Mouse (Mus musculus) liver, embryonic 13.5 days (tissue): ENCODE measurements around the gene Sez6l. TPM values are rescaled to one million over a fixed set of nuclear protein-coding genes. Genes with fewer than 3 reads are reported as not detected.

Experiments used
- ATAC-seq: fragments of 200-750 bp; cut with Nextera tagmentation; 2 replicates; pipeline ENCODE4 v1.8.0; 2017; ENCODE audit warnings: low read depth, mild to moderate bottlenecking, moderate number of reproducible peaks, moderate library complexity
- DNase-seq: peaks from one replicate; pipeline ENCODE4 v3.0.0; 2022
- H3K27ac ChIP-seq: fragments of 300-500 bp; sonication (generic); 2 replicates; pipeline ENCODE4 v1.5.1; 2015; ENCODE audit warnings: moderate library complexity, mild to moderate bottlenecking, inconsistent platforms
- H3K27me3 ChIP-seq: fragments of 300-500 bp; sonication (generic); 2 replicates; pipeline ENCODE4 v1.6.1; 2015; ENCODE audit warnings: mild to moderate bottlenecking, inconsistent platforms
- H3K36me3 ChIP-seq: fragments of 300-500 bp; sonication (generic); 2 replicates; pipeline ENCODE4 v1.6.1; 2015; ENCODE audit warnings: mild to moderate bottlenecking, inconsistent platforms
- H3K4me1 ChIP-seq: fragments of 300-500 bp; sonication (generic); replicated peaks from 2 replicates; pipeline ENCODE4 v1.6.1; 2015; ENCODE audit warnings: inconsistent platforms
- H3K4me2 ChIP-seq: fragments of 300-500 bp; sonication (generic); 2 replicates; pipeline ENCODE4 v1.6.1; 2015; ENCODE audit warnings: inconsistent platforms, mild to moderate bottlenecking, moderate library complexity
- H3K4me3 ChIP-seq: fragments of 300-500 bp; sonication (generic); replicated peaks from 2 replicates; pipeline ENCODE4 v1.5.1; 2015; ENCODE audit warnings: mild to moderate bottlenecking, inconsistent platforms
- H3K9ac ChIP-seq: fragments of 300-500 bp; sonication (generic); 2 replicates; pipeline ENCODE4 v1.6.1; 2015; ENCODE audit warnings: mild to moderate bottlenecking, inconsistent platforms
- H3K9me3 ChIP-seq: fragments of 300-500 bp; sonication (generic); replicated peaks from 2 replicates; pipeline ENCODE4 v1.6.1; 2016; ENCODE audit warnings: inconsistent platforms
- WGBS: fragments of 180-500 bp; shearing (Covaris S2); methylation state at CpG from one replicate; pipeline ENCODE4 v1.1.7; 2015; ENCODE audit not compliant: insufficient replicate concordance; 5-methylcytosine and 5-hydroxymethylcytosine counted together
- polyA plus RNA-seq: library from polyadenylated mRNA; unstranded; fragments of >200 nt; fragmentation: Nextera tagmentation; extraction: Ambion mirVana; gene quantifications from 2 replicates; pipeline ENCODE4 v1.2.1, GENCODE M21; 2015

Sez6l gene
- polyA plus RNA-seq, 1 experiment from 2014 or later = 0.06 TPM

DNA sequence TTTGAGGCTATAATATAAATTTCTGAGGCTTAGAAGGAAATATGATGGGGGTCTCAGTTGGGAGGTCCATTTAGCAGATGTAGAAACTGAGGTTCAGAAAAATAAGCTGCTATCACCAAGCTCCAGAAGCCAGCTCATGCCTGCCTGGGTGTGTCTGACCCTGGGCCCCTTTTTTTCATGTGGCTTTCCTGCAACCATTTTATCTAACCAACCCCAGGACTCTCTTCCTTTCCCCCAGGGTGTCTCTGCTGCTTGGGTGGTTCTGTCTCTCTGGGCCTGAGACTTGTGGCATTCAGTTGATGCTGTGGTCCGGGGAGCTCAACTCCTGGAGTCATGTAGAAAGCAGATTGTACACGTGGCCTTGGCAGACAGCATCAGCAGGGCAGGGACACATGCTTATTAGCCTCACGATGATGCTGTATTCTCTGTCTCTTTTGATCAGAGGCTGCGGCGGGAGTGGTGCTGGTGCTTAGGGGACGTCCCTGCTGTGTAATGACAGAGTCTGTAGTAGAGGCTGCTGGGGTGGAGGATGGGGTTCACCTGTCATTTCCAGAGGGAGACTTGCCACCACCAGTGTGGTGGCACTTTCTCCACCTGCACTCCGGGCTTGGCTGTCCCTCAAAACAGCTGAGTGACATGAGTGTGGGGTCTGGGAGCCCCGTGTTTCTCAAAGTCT is 88.7 kb downstream of the Sez6l start:
- Histone ChIP-seq H3K27ac (peak overlapping the region; percentile 83), H3K4me2 (peak overlapping the region; percentile 32; the same call in 1 of the 2 replicates)
- ATAC-seq = peak; percentile 92

DNA sequence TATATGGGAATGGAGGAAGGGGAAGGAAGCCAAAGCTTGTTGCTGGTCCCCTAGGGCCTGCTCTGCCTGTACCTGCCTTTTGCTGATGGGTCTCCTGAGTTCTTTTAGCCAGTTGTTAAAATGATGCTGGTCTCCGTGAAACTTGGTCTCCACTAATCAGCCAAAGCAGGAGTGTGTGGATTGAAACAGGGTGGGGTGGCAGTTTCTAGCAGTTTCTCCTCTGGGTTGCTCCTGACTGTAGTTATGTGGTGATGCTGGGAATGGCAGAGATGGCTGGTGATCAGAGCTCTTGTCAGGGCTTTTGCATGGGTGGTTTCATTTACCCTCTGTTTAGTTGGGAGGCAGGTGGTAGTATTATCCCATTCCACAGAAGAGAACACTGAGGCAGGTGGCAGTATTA is 89.5 kb downstream of the Sez6l start:
- WGBS = 48% methylated on average over 1 of the region's 1 CpGs

More for the DNA sequence above, 88.7 kb downstream of the Sez6l start:
- H3K27me3 ChIP-seq = peaks cover 18% of the 10 kb centered on the region
- H3K9ac ChIP-seq = 0 out of 2 replicates have a peak overlapping the region, but pooled peaks have one; percentile 26
- H3K4me1 ChIP-seq = peaks cover 27% of the 10 kb centered on the region
- 45% methylated on average over 8 of the region's 8 CpGs for WGBS
- H3K4me3 ChIP-seq = no peak overlapping the region
- no peaks in the 10 kb centered on the region for H3K9me3 ChIP-seq
- no peaks in the 10 kb centered on the region for H3K36me3 ChIP-seq
- DNase-seq = peak; percentile 27

DNA sequence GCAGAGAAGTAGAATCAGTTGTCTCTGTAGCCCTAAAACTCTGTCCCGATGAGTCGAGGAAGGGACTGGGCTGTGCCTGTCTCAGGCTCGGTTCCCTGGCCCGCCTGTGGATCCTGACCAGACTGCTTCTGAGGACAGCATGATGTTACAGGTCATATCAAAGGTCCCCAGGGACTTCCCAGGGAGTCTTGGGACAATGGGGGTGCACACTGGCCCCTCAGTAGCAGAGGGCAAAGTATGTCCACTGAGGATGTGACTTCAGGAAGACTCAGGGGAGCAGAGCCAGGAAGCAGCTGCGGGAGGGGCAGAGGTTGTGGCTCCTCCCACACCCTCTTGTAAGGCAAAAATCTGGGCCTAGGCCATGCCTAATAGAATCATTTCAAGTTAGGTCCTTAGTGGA is 90.6 kb downstream of the Sez6l start:
- Histone ChIP-seq H3K4me3 (no peak overlapping the region), H3K27ac (no peak overlapping the region), H3K36me3 (no peaks in the 10 kb centered on the region), H3K27me3 (peaks cover 21% of the 10 kb centered on the region), H3K9me3 (no peaks in the 10 kb centered on the region), H3K9ac (no peak overlapping the region), H3K4me2 (no peak overlapping the region), H3K4me1 (peaks cover 27% of the 10 kb centered on the region)
- DNase-seq (no peak), ATAC-seq (no peak)
- WGBS = 38% methylated on average over 5 of the region's 5 CpGs

More for the DNA sequence above, 89.5 kb downstream of the Sez6l start:
- Histone ChIP-seq H3K27me3 (peaks cover 18% of the 10 kb centered on the region), H3K9ac (no peak overlapping the region; the same call in 1 of the 2 replicates), H3K27ac (peak overlapping the region; percentile 70), H3K36me3 (no peaks in the 10 kb centered on the region), H3K4me2 (peak overlapping the region; percentile 17; the same call in 1 of the 2 replicates), H3K4me3 (no peak overlapping the region), H3K9me3 (no peaks in the 10 kb centered on the region), H3K4me1 (peaks cover 27% of the 10 kb centered on the region)
- ATAC-seq = peak; percentile 46
- DNase-seq = no peak

DNA sequence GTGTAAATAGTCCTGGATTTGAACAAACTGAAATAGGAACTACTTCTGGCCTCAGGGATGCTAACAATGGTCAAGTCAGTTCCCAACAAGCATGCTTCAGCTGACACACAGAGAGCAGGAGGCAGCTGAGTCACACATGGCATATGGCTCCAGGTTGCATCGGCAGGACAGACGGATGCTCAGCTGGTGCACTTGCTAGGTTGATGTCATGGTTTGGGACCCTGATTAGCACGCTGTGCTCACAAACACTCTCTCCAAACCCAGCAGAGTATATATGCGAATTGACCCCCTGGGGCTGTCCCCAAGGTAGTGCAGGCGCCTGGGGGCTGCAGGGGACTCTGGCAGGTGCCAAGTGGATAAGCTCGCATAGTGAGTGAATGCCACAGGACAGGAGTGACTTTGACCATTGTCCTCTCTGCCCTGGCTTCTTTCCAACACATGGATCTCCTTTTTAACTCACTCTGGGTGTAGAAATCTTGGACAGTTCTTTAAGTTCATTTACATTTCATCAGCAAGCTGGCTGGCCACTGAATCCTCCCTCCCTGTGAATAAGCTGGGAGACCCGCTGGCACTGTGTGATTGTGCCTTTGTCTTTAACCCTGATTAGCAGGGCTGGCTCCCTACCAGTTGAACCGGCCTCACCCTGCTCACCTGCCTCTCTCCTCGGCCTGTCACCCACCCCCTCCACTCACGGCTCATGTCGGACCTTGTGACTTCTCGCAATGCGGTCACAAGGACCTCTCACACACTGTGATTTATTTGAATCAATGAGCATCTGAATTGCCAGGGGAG is 91.9 kb downstream of the Sez6l start:
- Histone ChIP-seq H3K9me3 (no peaks in the 10 kb centered on the region), H3K4me2 (no peak overlapping the region), H3K9ac (no peak overlapping the region), H3K36me3 (no peaks in the 10 kb centered on the region), H3K4me3 (no peak overlapping the region), H3K27me3 (peaks cover 21% of the 10 kb centered on the region), H3K27ac (no peak overlapping the region), H3K4me1 (peaks cover 27% of the 10 kb centered on the region)
- DNase-seq = no peak
- no peak for ATAC-seq
- WGBS = 35% methylated on average over 13 of the region's 13 CpGs

DNA sequence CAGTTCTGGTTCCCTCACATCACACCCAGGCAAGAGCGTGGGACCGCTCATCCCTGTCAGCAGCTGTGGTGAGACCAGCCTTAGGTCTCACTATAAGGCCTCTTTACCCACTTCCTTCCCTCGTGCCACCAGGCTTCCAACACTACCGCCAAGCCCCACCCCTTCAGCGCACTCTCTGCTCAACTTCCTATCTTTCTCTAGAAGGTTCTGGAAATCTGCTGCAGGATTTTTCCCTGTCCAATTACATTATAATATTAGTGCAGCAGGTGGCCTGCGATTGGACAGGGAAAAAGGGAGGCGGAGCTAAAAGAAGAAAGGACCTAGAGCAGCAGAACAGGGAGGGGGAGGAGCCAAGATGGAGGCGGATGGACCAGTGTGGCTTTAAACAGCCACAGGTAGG is 94.0 kb downstream of the Sez6l start:
- Histone ChIP-seq H3K36me3 (no peaks in the 10 kb centered on the region), H3K4me2 (no peak overlapping the region), H3K27ac (no peak overlapping the region), H3K4me1 (peaks cover 17% of the 10 kb centered on the region), H3K27me3 (peaks cover 21% of the 10 kb centered on the region), H3K9me3 (no peaks in the 10 kb centered on the region), H3K4me3 (no peak overlapping the region), H3K9ac (no peak overlapping the region)
- 40% methylated on average over 8 of the region's 8 CpGs for WGBS
- DNase-seq = no peak
- ATAC-seq = no peak

DNA sequence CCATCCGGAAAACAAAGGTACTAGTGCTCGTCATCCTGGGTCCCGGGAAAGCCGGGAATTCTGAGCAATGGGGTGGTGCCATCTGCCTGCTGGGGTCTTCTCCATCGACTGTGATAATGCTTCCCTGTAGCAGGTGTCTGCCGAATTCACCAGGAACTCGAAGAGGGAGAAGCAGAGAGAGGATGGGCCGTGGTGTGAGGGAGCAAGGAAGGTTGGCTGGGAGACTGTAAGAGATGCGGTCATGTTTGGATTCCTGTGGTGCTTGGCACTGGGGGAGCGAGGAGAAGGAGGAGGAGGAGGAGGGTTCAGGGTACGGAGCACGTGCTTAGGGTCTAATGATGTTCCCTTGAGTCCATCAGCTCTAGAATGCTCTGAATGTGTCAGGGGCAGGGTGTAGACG is 94.4 kb downstream of the Sez6l start:
- Histone ChIP-seq H3K4me2 (no peak overlapping the region), H3K27ac (no peak overlapping the region), H3K4me1 (peaks cover 13% of the 10 kb centered on the region), H3K9me3 (no peaks in the 10 kb centered on the region), H3K9ac (no peak overlapping the region), H3K36me3 (no peaks in the 10 kb centered on the region), H3K27me3 (peaks cover 21% of the 10 kb centered on the region), H3K4me3 (no peak overlapping the region)
- 50% methylated on average over 13 of the region's 13 CpGs for WGBS
- DNase-seq (no peak), ATAC-seq (no peak)

DNA sequence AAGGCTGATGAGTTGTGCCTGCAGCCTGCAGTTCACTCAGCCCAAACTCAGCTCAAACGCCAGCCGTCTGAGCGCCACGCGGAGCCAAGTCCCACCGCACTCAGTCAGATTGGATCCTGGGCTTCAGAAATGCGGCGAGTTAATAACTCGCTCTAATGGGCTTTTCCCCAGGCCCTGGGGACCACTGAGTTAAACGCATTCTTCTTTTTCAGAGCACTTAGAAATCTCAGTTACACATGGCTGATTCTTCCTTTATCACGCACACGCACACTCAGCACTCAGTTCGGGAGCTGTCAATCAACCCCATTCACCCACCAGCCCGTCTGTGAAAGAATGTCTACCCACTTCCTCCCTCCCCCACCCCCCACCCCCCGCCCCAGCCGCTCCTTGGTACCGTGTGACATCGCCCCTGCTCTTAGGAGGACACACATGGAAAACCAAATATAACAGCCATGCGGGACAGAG is 95.0 kb downstream of the Sez6l start:
- H3K4me3 ChIP-seq = no peak overlapping the region
- H3K4me2 ChIP-seq = no peak overlapping the region
- H3K27ac ChIP-seq = no peak overlapping the region
- ATAC-seq (no peak), DNase-seq (no peak)
- 29% methylated on average over 19 of the region's 19 CpGs for WGBS
- no peaks in the 10 kb centered on the region for H3K36me3 ChIP-seq
- H3K27me3 ChIP-seq = peaks cover 21% of the 10 kb centered on the region
- H3K9me3 ChIP-seq = no peaks in the 10 kb centered on the region
- H3K9ac ChIP-seq = no peak overlapping the region
- peaks cover 8% of the 10 kb centered on the region for H3K4me1 ChIP-seq

DNA sequence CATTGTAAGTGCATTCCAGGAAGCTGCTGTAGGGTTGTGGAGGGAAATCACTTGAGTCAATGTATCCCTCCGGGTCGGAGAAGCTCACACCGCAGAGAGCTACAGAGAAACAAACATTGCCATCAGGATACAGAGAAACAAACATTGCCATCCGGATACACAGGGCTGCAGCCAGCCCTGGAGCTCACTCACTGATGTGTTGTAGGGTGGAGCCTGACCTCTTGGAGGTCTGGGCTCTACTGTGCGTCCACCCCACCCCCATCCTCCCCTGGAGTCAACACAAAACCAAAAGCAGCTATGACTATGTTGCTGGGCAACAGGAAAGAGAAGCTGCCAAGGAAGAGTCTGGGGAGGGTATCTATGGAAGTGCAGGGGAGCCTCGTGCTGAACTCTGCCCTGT is 103.5 kb downstream of the Sez6l start:
- no peaks in the 10 kb centered on the region for H3K36me3 ChIP-seq
- no peak overlapping the region for H3K27ac ChIP-seq
- H3K4me3 ChIP-seq = no peak overlapping the region
- H3K4me1 ChIP-seq = 0 out of 2 replicates have a peak, but pooled peaks cover 5% of the 10 kb centered on the region
- no peak overlapping the region for H3K4me2 ChIP-seq
- DNase-seq = no peak
- no peak for ATAC-seq
- no peak overlapping the region for H3K9ac ChIP-seq
- no peaks in the 10 kb centered on the region for H3K9me3 ChIP-seq
- H3K27me3 ChIP-seq = no peaks in the 10 kb centered on the region
- WGBS = 27% methylated on average over 6 of the region's 6 CpGs

DNA sequence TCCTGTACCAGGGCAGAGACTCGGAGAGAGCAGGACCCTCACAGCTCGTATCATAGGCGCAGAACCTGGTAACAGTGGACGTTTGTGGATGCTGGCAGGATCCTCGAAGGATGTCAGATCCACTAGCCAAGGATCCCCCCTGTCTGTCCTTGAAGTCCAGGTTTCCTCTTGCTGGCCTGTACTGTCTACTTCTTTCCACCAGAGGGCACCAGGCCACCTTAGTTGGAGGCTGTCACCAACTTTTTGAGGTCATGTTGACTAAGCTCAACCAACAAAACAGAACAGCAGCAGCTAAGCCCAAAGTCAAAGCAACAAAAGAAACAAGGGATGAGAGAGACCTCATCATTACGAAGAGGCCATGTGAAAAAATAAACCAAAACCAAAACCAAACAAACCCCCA is 106.8 kb downstream of the Sez6l start:
- 60% methylated on average over 6 of the region's 6 CpGs for WGBS
- no peak for ATAC-seq
- Histone ChIP-seq H3K4me1 (0 out of 2 replicates have a peak, but pooled peaks cover 5% of the 10 kb centered on the region), H3K4me2 (no peak overlapping the region), H3K27me3 (no peaks in the 10 kb centered on the region), H3K4me3 (no peak overlapping the region), H3K9me3 (no peaks in the 10 kb centered on the region), H3K27ac (no peak overlapping the region), H3K36me3 (no peaks in the 10 kb centered on the region), H3K9ac (no peak overlapping the region)
- no peak for DNase-seq

DNA sequence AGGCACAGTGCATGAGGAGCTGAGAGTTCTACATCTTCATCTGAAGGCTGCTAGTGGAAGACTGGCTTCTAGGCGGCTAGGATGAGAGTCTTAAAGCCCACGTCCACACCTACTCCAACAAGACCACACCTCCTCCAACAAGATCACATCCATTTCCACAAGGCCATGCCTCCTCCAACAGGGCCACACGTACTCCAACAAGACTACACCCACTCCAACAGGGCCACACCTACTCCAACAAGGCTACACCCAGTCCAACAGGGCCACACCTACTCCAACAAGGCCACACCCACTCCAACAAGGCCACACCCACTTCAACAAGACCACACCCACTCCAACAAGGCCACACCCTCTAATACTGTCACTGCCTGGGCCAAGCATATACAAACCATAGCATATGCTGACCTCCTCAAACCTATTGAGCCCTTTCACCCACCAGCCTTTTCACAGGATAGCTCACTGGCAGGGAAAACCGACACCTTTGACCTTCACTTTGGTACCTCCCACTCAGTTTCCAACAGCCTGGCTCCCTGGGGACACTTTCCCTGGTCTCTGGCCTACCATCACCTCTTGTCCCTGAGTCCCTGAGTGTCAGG is 107.9 kb downstream of the Sez6l start:
- H3K9me3 ChIP-seq = no peaks in the 10 kb centered on the region
- H3K4me3 ChIP-seq = no peak overlapping the region
- 0 out of 2 replicates have a peak, but pooled peaks cover 5% of the 10 kb centered on the region for H3K4me1 ChIP-seq
- no peak overlapping the region for H3K27ac ChIP-seq
- no peak overlapping the region for H3K9ac ChIP-seq
- H3K4me2 ChIP-seq = no peak overlapping the region
- DNase-seq = no peak
- H3K36me3 ChIP-seq = no peaks in the 10 kb centered on the region
- no peaks in the 10 kb centered on the region for H3K27me3 ChIP-seq
- peak; percentile 54; the same call in 1 of the 2 replicates for ATAC-seq
- 56% methylated on average over 4 of the region's 4 CpGs for WGBS

DNA sequence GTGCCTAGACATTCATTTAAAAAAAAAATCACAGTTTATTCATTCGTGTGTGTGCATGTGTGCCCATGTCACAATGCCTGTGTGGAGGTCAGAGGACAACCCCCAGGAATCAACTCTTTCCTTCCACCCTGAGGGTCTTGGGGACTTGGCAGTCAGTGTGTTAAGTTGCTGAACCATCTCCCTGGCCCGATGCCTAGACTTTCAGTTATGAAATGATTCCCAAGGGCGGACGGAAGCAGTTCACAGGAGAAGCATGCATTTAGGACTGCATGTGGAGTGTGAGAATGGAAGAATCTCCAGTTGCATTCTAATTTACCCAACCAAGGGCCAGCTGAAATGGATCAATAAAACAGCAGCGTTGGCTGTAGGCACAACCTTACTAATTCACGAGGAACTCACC is 110.7 kb downstream of the Sez6l start:
- Histone ChIP-seq H3K9me3 (no peaks in the 10 kb centered on the region), H3K9ac (no peak overlapping the region), H3K4me1 (0 out of 2 replicates have a peak, but pooled peaks cover 5% of the 10 kb centered on the region), H3K36me3 (no peaks in the 10 kb centered on the region), H3K4me3 (no peak overlapping the region), H3K27me3 (no peaks in the 10 kb centered on the region), H3K27ac (no peak overlapping the region), H3K4me2 (no peak overlapping the region)
- DNase-seq = no peak
- ATAC-seq = no peak
- WGBS = 64% methylated on average over 6 of the region's 6 CpGs
